ENCODE assay signal across 28 mouse cellular contexts in genomic region chr7:123116799-123117198, GRCm38 (mm10). TPM values are rescaled to one million over a fixed set of nuclear protein-coding genes. Genes with fewer than 3 reads are reported as not detected.
DNase-seq lines count a peak whose midpoint lies in the region; ATAC-seq and TF ChIP-seq lines count a peak whose summit lies in the region.
"Had no signal": no experiment of that assay in that cellular context is flagged by ENCODE, and none has a peak within 500 bp of the region (broad histone marks: within the 10 kb centered on the region; RNA-seq: fewer than 3 reads in every experiment).

No protein-coding gene starts in this region.

- no peak for TF ChIP-seq RAD21 in MEL (IDR thresholded peaks at IDR 0.05; ENCODE audit: low read depth, low read length)

- H3K9ac ChIP-seq in MEL (ENCODE audit: control insufficient read depth, low read depth, low read length, poor library complexity, severe bottlenecking): no peak overlapping the region
- no peak overlapping the region for H3K9ac ChIP-seq in liver, embryonic 14.5 days (replicated peaks)
- H3K9ac ChIP-seq in hindbrain, postnatal 0 days (replicated peaks; ENCODE audit: low read length): no peak overlapping the region
- H3K9ac ChIP-seq: embryonic facial prominence, embryonic 12.5 days; heart, embryonic 13.5 days; intestine, embryonic 15.5 days; limb, embryonic 12.5 days had no signal

- H3K36me3 ChIP-seq in MEL (ENCODE audit: control insufficient read depth in 1 of 2, insufficient read depth in 2 of 2, low read length in 2 of 2): peaks cover 0 to 7% of the 10 kb centered on the region in 2 experiments; a peak in 1 of 4 replicates
- no peaks in the 10 kb centered on the region for H3K36me3 ChIP-seq in liver, embryonic 14.5 days (replicated peaks; ENCODE audit: control insufficient read depth, insufficient read depth, low read depth)
- no peaks in the 10 kb centered on the region for H3K36me3 ChIP-seq in hindbrain, postnatal 0 days (ENCODE audit: insufficient read depth, low read length)
- H3K36me3 ChIP-seq: embryonic facial prominence, embryonic 12.5 days; heart, embryonic 13.5 days; intestine, embryonic 15.5 days; limb, embryonic 12.5 days had no signal

- no peak overlapping the region for H3K27ac ChIP-seq in MEL (ENCODE audit: control insufficient read depth, low read depth, low read length)
- H3K27ac ChIP-seq in liver, embryonic 14.5 days: no peak overlapping the region
- H3K27ac ChIP-seq in hindbrain, postnatal 0 days: no peak overlapping the region
- H3K27ac ChIP-seq: embryonic facial prominence, embryonic 12.5 days; gastrocnemius, adult 2 months; heart, adult 2 months; heart, embryonic 13.5 days; intestine, embryonic 15.5 days; left cerebral cortex, adult 2 months; limb, embryonic 12.5 days had no signal

- intact Hi-C loops in heart, postnatal 10 days (cut with DNase I): no loop called here

- H3K27me3 ChIP-seq in MEL (ENCODE audit: control insufficient read depth in 1 of 2, insufficient read depth in 2 of 2, low read length in 2 of 2): no peaks in the 10 kb centered on the region
- no peaks in the 10 kb centered on the region for H3K27me3 ChIP-seq in liver, embryonic 14.5 days (ENCODE audit: control insufficient read depth, insufficient read depth, low read length)
- H3K27me3 ChIP-seq in hindbrain, postnatal 0 days (ENCODE audit: insufficient read depth, low read length): no peaks in the 10 kb centered on the region
- H3K27me3 ChIP-seq: embryonic facial prominence, embryonic 12.5 days; intestine, embryonic 15.5 days; limb, embryonic 12.5 days had no signal

- no peak overlapping the region for H3K4me2 ChIP-seq in liver, embryonic 14.5 days (ENCODE audit: low read depth)
- H3K4me2 ChIP-seq in hindbrain, postnatal 0 days (ENCODE audit: low read depth, low read length): no peak overlapping the region
- H3K4me2 ChIP-seq: embryonic facial prominence, embryonic 12.5 days; heart, embryonic 13.5 days; intestine, embryonic 15.5 days; limb, embryonic 12.5 days had no signal

- 12% methylated on average over 12 of the region's 12 CpGs for WGBS in liver, embryonic 14.5 days (ENCODE audit: insufficient replicate concordance)
- WGBS in hindbrain, postnatal 0 days: 84% methylated on average over 12 of the region's 12 CpGs

- no peaks in the 10 kb centered on the region for H3K79me2 ChIP-seq in MEL (ENCODE audit: control insufficient read depth, insufficient read depth, low read length, poor library complexity)

- peak; percentile 57; the same call in 1 of the 2 replicates for ATAC-seq in liver, embryonic 14.5 days (ENCODE audit: insufficient read depth)
- 0 out of 2 replicates have a peak, but pooled peaks have one; percentile 27 for ATAC-seq in megakaryocyte-erythroid progenitor cell, adult 5-6 weeks (replicated peaks; ENCODE audit: low FRiP score, low TSS enrichment, poor library complexity, severe bottlenecking)
- no peak for ATAC-seq in hindbrain, postnatal 0 days
- ATAC-seq: forebrain, embryonic 16.5 days; hindbrain, embryonic 16.5 days; lung, postnatal 0 days had no signal

- TF ChIP-seq POLR2A in MEL (IDR thresholded peaks at IDR 0.05; ENCODE audit: control insufficient read depth in 1 of 2, insufficient read depth in 1 of 2, low read depth in 1 of 2, low read length in 2 of 2, poor library complexity in 1 of 2): no peak

- no peaks in the 10 kb centered on the region for H3K9me3 ChIP-seq in MEL (replicated peaks; ENCODE audit: insufficient read depth, low read length)
- H3K9me3 ChIP-seq in liver, embryonic 14.5 days (ENCODE audit: control insufficient read depth, low read length): no peaks in the 10 kb centered on the region
- no peaks in the 10 kb centered on the region for H3K9me3 ChIP-seq in hindbrain, postnatal 0 days (ENCODE audit: low read length)
- H3K9me3 ChIP-seq: embryonic facial prominence, embryonic 12.5 days; heart, embryonic 13.5 days; intestine, embryonic 15.5 days; limb, embryonic 12.5 days had no signal

- peak in 1 of 2 experiments; percentile 43; a peak in 1 of 4 replicates for TF ChIP-seq EP300 in MEL (IDR thresholded peaks at IDR 0.05; ENCODE audit: low read depth in 1 of 2, low read length in 2 of 2)
- no peak for TF ChIP-seq EP300 in liver, embryonic 14.5 days (IDR thresholded peaks at IDR 0.05; ENCODE audit: low read depth)

- TF ChIP-seq CTCF in MEL (IDR thresholded peaks at IDR 0.05 in 2 of 3, conservative IDR thresholded peaks at IDR 0.05 in 1 of 3; ENCODE audit: control insufficient read depth in 1 of 3, insufficient read depth in 1 of 3, low read depth in 2 of 3, low read length in 3 of 3, poor library complexity in 1 of 3, severe bottlenecking in 1 of 3): no peak
- TF ChIP-seq CTCF in liver, embryonic 14.5 days (IDR thresholded peaks at IDR 0.05; ENCODE audit: low read depth): no peak
- no peak for TF ChIP-seq CTCF in hindbrain, postnatal 0 days (IDR thresholded peaks at IDR 0.05; ENCODE audit: low read depth)

- H3K4me1 ChIP-seq in MEL (ENCODE audit: control insufficient read depth in 1 of 2, insufficient read depth in 2 of 2, low read length in 2 of 2): peaks cover 3 to 10% of the 10 kb centered on the region in 2 experiments; a peak in 3 of 4 replicates
- peaks cover 0 to 7% of the 10 kb centered on the region in 2 experiments; a peak in 2 of 4 replicates for H3K4me1 ChIP-seq in liver, embryonic 14.5 days (replicated peaks; ENCODE audit: control insufficient read depth in 2 of 2, insufficient read depth in 2 of 2, low read length in 1 of 2)
- H3K4me1 ChIP-seq in hindbrain, postnatal 0 days (ENCODE audit: insufficient read depth, low read length): no peaks in the 10 kb centered on the region
- H3K4me1 ChIP-seq: embryonic facial prominence, embryonic 12.5 days; heart, embryonic 13.5 days; intestine, embryonic 15.5 days; limb, embryonic 12.5 days had no signal

- no peak overlapping the region for H3K4me3 ChIP-seq in MEL (ENCODE audit: control insufficient read depth in 1 of 2, insufficient read depth in 1 of 2, low read depth in 2 of 2, low read length in 2 of 2)
- no peak overlapping the region for H3K4me3 ChIP-seq in liver, embryonic 14.5 days (ENCODE audit: insufficient read depth in 1 of 2, low read depth in 2 of 2, low read length in 2 of 2)
- H3K4me3 ChIP-seq in hindbrain, postnatal 0 days (ENCODE audit: low read length): no peak overlapping the region
- H3K4me3 ChIP-seq: embryonic facial prominence, embryonic 12.5 days; gastrocnemius, adult 2 months; heart, adult 2 months; heart, embryonic 13.5 days; intestine, embryonic 15.5 days; left cerebral cortex, adult 2 months; limb, embryonic 12.5 days had no signal

- DNase-seq in heart, adult 11 months: peak; percentile 62
- no peak for DNase-seq in heart, postnatal 10 days
- peak; percentile 33 for DNase-seq in MEL (ENCODE audit: low read depth, low spot score)
- peak in 1 of 3 experiments; percentile 12 for DNase-seq in liver, embryonic 14.5 days (ENCODE audit: low read depth in 3 of 3, low spot score in 3 of 3)
- no peak for DNase-seq in hindbrain, postnatal 0 days (ENCODE audit: low spot score)
- DNase-seq in cerebellum, postnatal 36 days: no peak
- DNase-seq: adrenal gland, postnatal 25 days; cerebellum, adult 2 months; cerebellum, postnatal 25 days; embryo, embryonic 11 days; gastrocnemius, adult 2 months; gastrocnemius, postnatal 36 days; heart, adult 2 months; heart, postnatal 14 days; kidney, adult 9 months; kidney, postnatal 10 days; lung, adult 18-20 months; lung, postnatal 4 days; midbrain, embryonic 14.5 days had no signal

TF ChIP-seq in MEL, 35 proteins besides CTCF, POLR2A, EP300 and RAD21 (continues in another document):
- TF ChIP-seq MAFK (IDR thresholded peaks at IDR 0.05; ENCODE audit: borderline replicate concordance, low read depth, low read length): no peak
- TF ChIP-seq USF1 (IDR thresholded peaks at IDR 0.05; ENCODE audit: low read depth, low read length): no peak
- TF ChIP-seq SIN3A (IDR thresholded peaks at IDR 0.05; ENCODE audit: low read length): no peak
- no peak for TF ChIP-seq E2F4 (IDR thresholded peaks at IDR 0.05; ENCODE audit: borderline replicate concordance, low read depth, low read length)
- TF ChIP-seq MEF2A (IDR thresholded peaks at IDR 0.05; ENCODE audit: extremely low read depth, insufficient replicate concordance, low read depth, low read length, poor library complexity, severe bottlenecking): no peak
- TF ChIP-seq MAZ (IDR thresholded peaks at IDR 0.05; ENCODE audit: low read depth, low read length): no peak
- TF ChIP-seq ZKSCAN1 (IDR thresholded peaks at IDR 0.05; ENCODE audit: low read depth, low read length): no peak
- TF ChIP-seq MXI1 (IDR thresholded peaks at IDR 0.05; ENCODE audit: low read depth, low read length): peak; percentile 31; the same call in 1 of the 2 replicates
- TF ChIP-seq ZMIZ1 (IDR thresholded peaks at IDR 0.05; ENCODE audit: low read depth, low read length): no peak
- no peak for TF ChIP-seq ZNF384 (IDR thresholded peaks at IDR 0.05; ENCODE audit: low read depth, low read length)
- TF ChIP-seq ELF1 (IDR thresholded peaks at IDR 0.05; ENCODE audit: low read depth, low read length): no peak
- TF ChIP-seq TAL1 (IDR thresholded peaks at IDR 0.05; ENCODE audit: low read length): no peak
- peak; percentile 29; the same call in 1 of the 2 replicates for TF ChIP-seq TCF12 (IDR thresholded peaks at IDR 0.05; ENCODE audit: low read depth, low read length)
- TF ChIP-seq POLR2AphosphoS2 (IDR thresholded peaks at IDR 0.05; ENCODE audit: low read length): no peak
- TF ChIP-seq GATA1 (IDR thresholded peaks at IDR 0.05; ENCODE audit: low read depth, low read length): peak; percentile 34; the same call in 1 of the 2 replicates
- no peak for TF ChIP-seq USF2 (IDR thresholded peaks at IDR 0.05; ENCODE audit: borderline replicate concordance in 1 of 2, insufficient read depth in 1 of 2, low read depth in 1 of 2, low read length in 2 of 2)
- TF ChIP-seq NELFE (IDR thresholded peaks at IDR 0.05; ENCODE audit: low read depth, low read length): no peak
- TF ChIP-seq CHD1 (IDR thresholded peaks at IDR 0.05; ENCODE audit: low read depth, low read length): no peak
- TF ChIP-seq UBTF (IDR thresholded peaks at IDR 0.05; ENCODE audit: borderline replicate concordance, insufficient read depth, low read depth, low read length): no peak

RNA-seq across cellular contexts. Expression of gene Tnrc6a, which starts 6.9 kb away (rescaled TPM):
- 10 to 100 TPM; 38.5 to 47.3 TPM for total RNA-seq in heart, postnatal 10 days (2021)
- total RNA-seq in MEL (2012; rRNA removed): 15.3 and 18.1 TPM in 2 replicates
- polyA plus RNA-seq in MEL (2012; ENCODE audit: insufficient read depth in 1 of 2, insufficient read length in 2 of 2, low read depth in 1 of 2, low replicate concordance in 2 of 2, missing spikeins in 1 of 2): 10 to 100 TPM in 1 of 2 experiments, not detected in 1; 34.5 TPM
- 13.1 and 14.1 TPM in 2 replicates for polyA plus RNA-seq in liver, embryonic 14.5 days (2012; rRNA removed)
- polyA plus RNA-seq in liver, embryonic 14.5 days (2014; fragmentation: Nextera tagmentation; extraction: Ambion mirVana): 8.8 and 12.8 TPM in 2 replicates
- total RNA-seq in megakaryocyte-erythroid progenitor cell, adult 5-6 weeks (2014; fragmentation: Nextera tagmentation): 37.3 and 71.3 TPM in 2 replicates
- total RNA-seq in megakaryocyte-erythroid progenitor cell, adult 5-6 weeks (2017): 49.4 and 59.2 TPM in 2 replicates
- total RNA-seq in hindbrain, postnatal 0 days (2014; rRNA removed): 48.5 and 51.3 TPM in 2 replicates
- polyA plus RNA-seq in hindbrain, postnatal 0 days (2015; fragmentation: Nextera tagmentation; extraction: Ambion mirVana): 62.1 and 65.5 TPM in 2 replicates

Comparison
In these comparisons a context has a peak if more than half of its experiments do, and no peak if none do; other contexts are left out.
1. DNase-seq: peak in heart, adult 11 months (single experiment) and MEL (single experiment); none in heart, postnatal 10 days (0 of 2), hindbrain, postnatal 0 days (single experiment) and cerebellum, postnatal 36 days (0 of 2).